Mouse (Mus musculus) T-helper 1 cell (primary cell): ENCODE results near the gene C1qtnf7.

Experiments used
- in situ Hi-C: fragments of 300-600 bp; cut with MboI, MseI; formaldehyde crosslinking; loops from one replicate; pipeline ENCODE4 v1.15.1; 2025; ENCODE audit warnings: high pct_unique_total_duplicates

Gene C1qtnf7

GRCm38 (mm10) chr5:43609760-43610159 lies 94.4 kb downstream of the C1qtnf7 start:
- in situ Hi-C loops: loop anchor here (10.0 to 25.0 kb wide), 3 partner anchors 1078 to 1615 kb away; no protein-coding TSS in a partner anchor

GRCm38 (mm10) chr5:43621575-43622299 lies 106.4 kb downstream of the C1qtnf7 start:
- in situ Hi-C loops: loop anchor here (25.0 kb wide), 2 partner anchors 1066 to 1209 kb away; no protein-coding TSS in a partner anchor

- in situ Hi-C loops: no loop called here
These were observed 110.1 kb downstream of the C1qtnf7 start for GRCm38 (mm10) chr5:43625407-43625806.

- in situ Hi-C loops: loop anchor here (5.0 kb wide), 1 partner anchor 212 kb away; no protein-coding TSS in a partner anchor
These were observed 118.8 kb downstream of the C1qtnf7 start for GRCm38 (mm10) chr5:43634071-43634601.

- in situ Hi-C loops: loop anchor here (5.0 kb wide), 1 partner anchor 212 kb away; no protein-coding TSS in a partner anchor
These were observed 119.3 kb downstream of the C1qtnf7 start for GRCm38 (mm10) chr5:43634602-43635081.

- in situ Hi-C loops: no loop called here
These were observed 129.7 kb downstream of the C1qtnf7 start for GRCm38 (mm10) chr5:43645020-43645419.

GRCm38 (mm10) chr5:43647098-43647774 lies 131.9 kb downstream of the C1qtnf7 start:
- in situ Hi-C loops: no loop called here

- in situ Hi-C loops: no loop called here
These were observed 146.2 kb downstream of the C1qtnf7 start for GRCm38 (mm10) chr5:43661498-43661897.

- in situ Hi-C loops: no loop called here
These were observed 146.9 kb downstream of the C1qtnf7 start, which contains the start of gene Cc2d2a for GRCm38 (mm10) chr5:43661997-43662961. Cc2d2a (plus strand) TSS chr5:43662346.

- in situ Hi-C loops: no loop called here
These were observed 148.2 kb downstream of the C1qtnf7 start for GRCm38 (mm10) chr5:43663531-43663930.

- in situ Hi-C loops: no loop called here
These were observed 149.8 kb downstream of the C1qtnf7 start for GRCm38 (mm10) chr5:43665144-43665543.
